Mouse (Mus musculus) hematopoietic stem cell, adult 5-6 weeks (primary cell): ENCODE data around the gene Gm17387. TPM values are rescaled to one million over a fixed set of nuclear protein-coding genes. Genes with fewer than 3 reads are reported as not detected.

ENCODE experiments used
- total RNA-seq: library from RNA; stranded (forward); fragments of 172-1452, 232-1000 nt; gene quantifications from 2 replicates; pipeline ENCODE4 v1.2.3, GENCODE M21; 2017

Gm17387 gene
- total RNA-seq, 1 experiment from 2014 or later: not detected

Other genes starting within 250 kb of the Gm17387 start
- 0.88 and 1.8 TPM in 2 replicates for gene Syce1, start 241.3 kb upstream of the Gm17387 start, total RNA-seq
- gene Zfp941, start 207.0 kb upstream of the Gm17387 start, total RNA-seq: 2.4 and 3.4 TPM in 2 replicates
- gene Urah, start 194.1 kb upstream of the Gm17387 start, total RNA-seq: not detected in 2 replicates
- gene Scgb1c1, start 183.6 kb upstream of the Gm17387 start, total RNA-seq: not detected in 2 replicates
- gene Odf3, start 181.3 kb upstream of the Gm17387 start, total RNA-seq: not detected in 2 replicates
- 1.8 and 4.6 TPM in 2 replicates for gene Gm45785, start 172.8 kb upstream of the Gm17387 start, total RNA-seq
- 49.0 and 66.3 TPM in 2 replicates for gene Ric8a, start 172.2 kb upstream of the Gm17387 start, total RNA-seq
- gene Bet1l, start 171.6 kb upstream of the Gm17387 start, total RNA-seq: 28.2 and 36.1 TPM in 2 replicates
- gene Psmd13, start 147.2 kb upstream of the Gm17387 start, total RNA-seq: 131 and 147 TPM in 2 replicates
- gene Sirt3, start 146.8 kb upstream of the Gm17387 start, total RNA-seq: 50.7 and 71.5 TPM in 2 replicates
- gene Cox8b, start 128.7 kb upstream of the Gm17387 start, total RNA-seq: not detected in 2 replicates
- gene Nlrp6, start 108.2 kb upstream of the Gm17387 start, total RNA-seq: 0.25 and 0.35 TPM in 2 replicates
- gene Pgghg, start 87.7 kb upstream of the Gm17387 start, total RNA-seq: 11.2 and 17.7 TPM in 2 replicates
- 1.0 TPM in 1 of 2 replicates, not detected in the other for gene Ifitm5, start 78.8 kb upstream of the Gm17387 start, total RNA-seq
- gene Gm45717, start 73.2 kb upstream of the Gm17387 start, total RNA-seq: not detected in 2 replicates
- 328 and 386 TPM in 2 replicates for gene Ifitm2, start 73.1 kb upstream of the Gm17387 start, total RNA-seq
- gene Ifitm1, start 61.9 kb upstream of the Gm17387 start, total RNA-seq: 250 and 359 TPM in 2 replicates
- 143 and 341 TPM in 2 replicates for gene Ifitm3, start 18.4 kb upstream of the Gm17387 start, total RNA-seq
- gene Ifitm6, start 11.2 kb upstream of the Gm17387 start, total RNA-seq: 68.4 and 203 TPM in 2 replicates
- gene B4galnt4, start 32.0 kb downstream of the Gm17387 start, total RNA-seq: 4.1 and 6.6 TPM in 2 replicates
- gene Pkp3, start 49.1 kb downstream of the Gm17387 start, total RNA-seq: 1.2 and 2.3 TPM in 2 replicates
- 22.0 and 32.5 TPM in 2 replicates for gene Sigirr, start 71.4 kb downstream of the Gm17387 start, total RNA-seq
- not detected in 2 replicates for gene Ano9, start 88.7 kb downstream of the Gm17387 start, total RNA-seq
- gene Ptdss2, start 93.3 kb downstream of the Gm17387 start, total RNA-seq: 6.4 and 9.6 TPM in 2 replicates
- gene Rnh1, start 143.7 kb downstream of the Gm17387 start, total RNA-seq: 34.4 and 61.9 TPM in 2 replicates
- 15.0 and 19.7 TPM in 2 replicates for gene Hras, start 164.9 kb downstream of the Gm17387 start, total RNA-seq
- 0.60 and 0.75 TPM in 2 replicates for gene Lrrc56, start 165.0 kb downstream of the Gm17387 start, total RNA-seq
- gene Lmntd2, start 184.9 kb downstream of the Gm17387 start, total RNA-seq: 1.6 TPM in 1 of 2 replicates, not detected in the other
- gene Rassf7, start 186.7 kb downstream of the Gm17387 start, total RNA-seq: 4.9 and 5.1 TPM in 2 replicates
- 52.5 and 77.3 TPM in 2 replicates for gene Phrf1, start 199.7 kb downstream of the Gm17387 start, total RNA-seq
- gene Irf7, start 237.3 kb downstream of the Gm17387 start, total RNA-seq: 15.4 and 26.7 TPM in 2 replicates
- not detected in 2 replicates for gene Cdhr5, start 247.7 kb downstream of the Gm17387 start, total RNA-seq